Mouse (Mus musculus): Measurements from ENCODE around the gene Card19. TPM values are rescaled to one million over a fixed set of nuclear protein-coding genes. Genes with fewer than 3 reads are reported as not detected.
A peak's percentile ranks its signal among the peaks of the same experiment; 100 is the strongest.

Gene Card19
- polyA plus RNA-seq, 1 experiment from 2014 or later, result 36.8 TPM

- Histone ChIP-seq H3K9ac (no peak overlapping the region), H3K27me3 (peaks cover 5% of the 10 kb centered on the region; the same call in 1 of the 2 replicates), H3K36me3 (0 out of 2 replicates have a peak, but pooled peaks cover 2% of the 10 kb centered on the region), H3K27ac (no peak overlapping the region), H3K4me3 (no peak overlapping the region), H3K4me2 (replicated peaks) (no peak overlapping the region), H3K9me3 (replicated peaks) (no peaks in the 10 kb centered on the region), H3K4me1 (peaks cover 9% of the 10 kb centered on the region)
- 34% methylated on average over 13 of the region's 13 CpGs for WGBS
- peak; percentile 51 for ATAC-seq (ENCODE audit: low FRiP score)
Observed at GRCm38 (mm10) chr13:49205381-49205998, 10.3 kb downstream of the Card19 start.

DNA sequence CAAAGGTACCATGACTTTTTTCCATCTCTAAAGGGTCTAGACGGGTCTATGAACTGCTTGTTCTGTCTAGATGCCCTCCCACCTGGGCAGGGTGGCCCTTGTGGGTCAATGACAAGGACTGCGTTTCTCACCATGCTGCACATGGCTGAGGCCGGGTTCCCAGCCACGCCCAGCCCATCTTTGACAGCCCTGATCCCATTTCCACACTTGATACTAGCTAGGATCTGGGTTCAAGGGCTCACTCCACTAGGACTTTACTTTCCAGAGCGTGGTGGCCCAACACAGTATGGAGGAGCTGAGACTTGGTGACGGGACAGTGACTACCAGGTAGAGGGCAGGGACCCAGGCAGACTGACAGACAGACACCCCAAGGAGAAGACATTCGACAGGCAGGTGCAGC is 13.3 kb downstream of the Card19 start:
- 0 out of 2 replicates have a peak, but pooled peaks cover 2% of the 10 kb centered on the region for H3K36me3 ChIP-seq
- peaks cover 7% of the 10 kb centered on the region; the same call in 1 of the 2 replicates for H3K4me1 ChIP-seq
- no peak overlapping the region for H3K27ac ChIP-seq
- no peak overlapping the region for H3K9ac ChIP-seq
- H3K4me3 ChIP-seq, result no peak overlapping the region
- 92% methylated on average over 7 of the region's 7 CpGs for WGBS
- no peak for ATAC-seq (ENCODE audit: low FRiP score)
- H3K4me2 ChIP-seq (replicated peaks), result no peak overlapping the region
- no peaks in the 10 kb centered on the region for H3K9me3 ChIP-seq (replicated peaks)
- peaks cover 5% of the 10 kb centered on the region; the same call in 1 of the 2 replicates for H3K27me3 ChIP-seq

DNA sequence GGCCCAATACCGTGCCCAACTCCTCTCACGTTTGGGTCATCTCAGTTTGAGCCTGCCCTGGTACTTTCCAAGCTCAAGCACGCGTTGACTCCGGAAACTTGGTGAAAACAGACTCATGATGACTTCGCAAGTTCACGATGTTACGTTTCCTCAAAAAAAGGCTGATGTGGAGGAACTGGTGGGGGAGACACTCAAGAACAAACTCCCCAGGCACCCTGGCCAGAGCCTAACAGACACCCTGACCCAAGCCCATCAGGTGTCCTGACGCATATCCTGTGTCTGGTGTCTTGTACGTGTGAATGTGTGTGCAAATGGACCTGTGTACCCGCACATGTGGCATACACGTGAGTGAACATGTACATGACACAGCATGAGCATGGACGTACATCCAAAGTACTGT is 15.1 kb downstream of the Card19 start:
- H3K36me3 ChIP-seq, result 0 out of 2 replicates have a peak, but pooled peaks cover 2% of the 10 kb centered on the region
- no peak overlapping the region for H3K4me3 ChIP-seq
- H3K9ac ChIP-seq, result no peak overlapping the region
- H3K9me3 ChIP-seq (replicated peaks), result no peaks in the 10 kb centered on the region
- H3K27ac ChIP-seq, result no peak overlapping the region
- H3K4me1 ChIP-seq, result peaks cover 7% of the 10 kb centered on the region; the same call in 1 of the 2 replicates
- ATAC-seq (ENCODE audit: low FRiP score), result no peak
- H3K27me3 ChIP-seq, result peaks cover 5% of the 10 kb centered on the region; the same call in 1 of the 2 replicates
- WGBS, result 89% methylated on average over 13 of the region's 13 CpGs
- no peak overlapping the region for H3K4me2 ChIP-seq (replicated peaks)

DNA sequence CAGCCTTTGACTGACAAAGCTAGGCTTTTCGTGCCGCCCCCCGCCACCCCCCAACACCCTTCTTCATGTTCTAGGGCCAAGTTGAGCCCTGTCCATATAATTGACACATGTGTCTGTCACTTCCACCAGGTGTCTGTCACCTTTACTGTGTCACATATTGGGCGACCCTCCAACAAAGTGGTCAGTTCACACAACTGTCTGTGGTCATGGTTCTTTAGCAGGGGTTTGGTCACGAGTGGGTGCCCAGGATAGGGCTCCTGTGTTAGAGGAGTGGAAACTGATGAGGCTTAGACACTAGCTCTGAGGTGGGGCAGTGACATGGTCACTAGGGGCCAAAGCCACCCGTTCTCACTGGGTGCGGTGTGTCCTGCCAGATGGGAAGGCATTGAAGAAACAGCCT is 15.9 kb downstream of the Card19 start:
- H3K27ac ChIP-seq, result no peak overlapping the region
- 93% methylated on average over 7 of the region's 7 CpGs for WGBS
- H3K27me3 ChIP-seq, result peaks cover 4% of the 10 kb centered on the region; the same call in 1 of the 2 replicates
- H3K9me3 ChIP-seq (replicated peaks), result no peaks in the 10 kb centered on the region
- no peak overlapping the region for H3K4me2 ChIP-seq (replicated peaks)
- no peak for ATAC-seq (ENCODE audit: low FRiP score)
- 0 out of 2 replicates have a peak, but pooled peaks cover 2% of the 10 kb centered on the region for H3K36me3 ChIP-seq
- no peaks in the 10 kb centered on the region for H3K4me1 ChIP-seq
- H3K9ac ChIP-seq, result no peak overlapping the region
- H3K4me3 ChIP-seq, result no peak overlapping the region

GRCm38 (mm10) chr13:49198734-49199133 is 17.1 kb downstream of the Card19 start:
- 92% methylated on average over 9 of the region's 9 CpGs for WGBS
- no peak overlapping the region for H3K27ac ChIP-seq
- H3K4me1 ChIP-seq, result no peaks in the 10 kb centered on the region
- H3K9ac ChIP-seq, result no peak overlapping the region
- no peaks in the 10 kb centered on the region for H3K27me3 ChIP-seq
- H3K4me2 ChIP-seq (replicated peaks), result no peak overlapping the region
- ATAC-seq (ENCODE audit: low FRiP score), result no peak
- H3K36me3 ChIP-seq, result 0 out of 2 replicates have a peak, but pooled peaks cover 2% of the 10 kb centered on the region
- H3K9me3 ChIP-seq (replicated peaks), result no peaks in the 10 kb centered on the region
- H3K4me3 ChIP-seq, result no peak overlapping the region

GRCm38 (mm10) chr13:49196766-49197165 is 19.1 kb downstream of the Card19 start:
- no peak overlapping the region for H3K9ac ChIP-seq
- H3K27ac ChIP-seq, result no peak overlapping the region
- H3K9me3 ChIP-seq (replicated peaks), result no peaks in the 10 kb centered on the region
- no peak for ATAC-seq (ENCODE audit: low FRiP score)
- H3K4me2 ChIP-seq (replicated peaks), result no peak overlapping the region
- H3K27me3 ChIP-seq, result no peaks in the 10 kb centered on the region
- H3K4me3 ChIP-seq, result no peak overlapping the region
- WGBS, result 86% methylated on average over 6 of the region's 6 CpGs
- no peaks in the 10 kb centered on the region for H3K36me3 ChIP-seq
- peaks cover 2% of the 10 kb centered on the region for H3K4me1 ChIP-seq

DNA sequence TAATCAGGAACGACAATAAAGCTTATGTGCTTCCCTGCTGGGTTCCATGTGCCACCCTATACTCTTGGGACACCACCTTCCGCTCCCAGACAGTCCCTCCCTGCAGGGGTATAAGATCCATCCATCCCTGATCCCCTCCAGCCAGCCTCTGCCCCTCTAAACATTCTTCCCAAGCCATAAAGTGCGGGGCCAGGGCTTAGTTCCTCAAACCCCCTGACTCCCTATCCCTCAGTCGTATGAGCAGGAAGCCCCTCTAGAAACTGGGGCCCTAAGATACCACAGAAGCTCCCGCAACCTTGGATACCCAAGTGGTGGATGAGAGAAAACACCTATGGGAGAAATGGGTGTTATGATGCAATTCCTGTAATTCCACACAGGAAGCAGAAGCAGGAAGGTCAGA is 19.6 kb downstream of the Card19 start:
- Histone ChIP-seq H3K36me3 (no peaks in the 10 kb centered on the region), H3K9me3 (replicated peaks) (no peaks in the 10 kb centered on the region), H3K27ac (no peak overlapping the region), H3K27me3 (no peaks in the 10 kb centered on the region), H3K9ac (no peak overlapping the region), H3K4me3 (no peak overlapping the region), H3K4me1 (peaks cover 7% of the 10 kb centered on the region), H3K4me2 (replicated peaks) (no peak overlapping the region)
- ATAC-seq (ENCODE audit: low FRiP score), result no peak
- WGBS, result 88% methylated on average over 5 of the region's 5 CpGs

DNA sequence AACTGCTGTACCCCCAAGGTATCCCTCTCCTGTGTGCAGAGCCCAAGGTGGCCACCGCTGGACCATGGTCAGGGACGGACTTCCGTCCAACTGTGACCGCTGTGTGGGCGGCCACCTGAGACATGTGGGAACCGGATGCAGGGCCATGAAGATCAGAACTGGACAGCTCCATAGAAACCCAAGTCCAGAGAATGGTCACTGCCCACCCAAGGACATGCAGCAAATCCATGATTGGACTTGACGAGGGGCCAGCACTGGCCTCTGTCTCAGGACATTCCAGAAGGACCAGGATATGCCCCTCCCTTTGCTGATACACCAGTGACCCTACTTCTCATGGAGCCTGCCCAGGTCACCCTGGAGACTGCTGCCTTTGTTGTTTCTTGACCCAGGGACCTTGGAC is 20.2 kb downstream of the Card19 start:
- Histone ChIP-seq H3K27me3 (no peaks in the 10 kb centered on the region), H3K4me2 (replicated peaks) (no peak overlapping the region), H3K9ac (no peak overlapping the region), H3K4me3 (no peak overlapping the region), H3K36me3 (no peaks in the 10 kb centered on the region), H3K27ac (no peak overlapping the region), H3K9me3 (replicated peaks) (no peaks in the 10 kb centered on the region), H3K4me1 (peaks cover 13% of the 10 kb centered on the region)
- 92% methylated on average over 7 of the region's 7 CpGs for WGBS
- no peak for ATAC-seq (ENCODE audit: low FRiP score)

DNA sequence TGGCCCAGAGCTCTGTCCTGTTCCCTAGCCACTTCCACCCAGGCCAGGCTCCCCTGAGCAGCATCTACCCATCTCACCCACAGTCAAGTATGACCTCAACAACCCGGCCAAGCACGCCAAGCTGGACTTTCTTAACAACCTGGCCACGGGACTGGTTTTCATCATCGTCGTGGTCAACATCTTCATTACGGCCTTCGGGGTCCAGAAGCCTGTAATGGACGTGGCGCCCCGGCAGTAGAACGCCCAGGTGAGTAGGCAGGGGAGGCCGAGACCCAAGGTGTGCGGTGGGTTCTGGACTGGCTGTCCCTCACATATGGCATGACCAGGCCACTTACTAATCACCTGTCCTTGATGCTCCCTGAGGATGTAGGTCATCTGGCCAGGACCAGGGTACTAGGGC is 21.0 kb downstream of the Card19 start:
- ATAC-seq (ENCODE audit: low FRiP score), result no peak
- Histone ChIP-seq H3K9me3 (replicated peaks) (no peaks in the 10 kb centered on the region), H3K36me3 (no peaks in the 10 kb centered on the region), H3K27me3 (peaks cover 5% of the 10 kb centered on the region; the same call in 1 of the 2 replicates), H3K4me2 (replicated peaks) (no peak overlapping the region), H3K9ac (no peak overlapping the region), H3K27ac (no peak overlapping the region), H3K4me1 (peaks cover 13% of the 10 kb centered on the region), H3K4me3 (no peak overlapping the region)
- 97% methylated on average over 13 of the region's 13 CpGs for WGBS

DNA sequence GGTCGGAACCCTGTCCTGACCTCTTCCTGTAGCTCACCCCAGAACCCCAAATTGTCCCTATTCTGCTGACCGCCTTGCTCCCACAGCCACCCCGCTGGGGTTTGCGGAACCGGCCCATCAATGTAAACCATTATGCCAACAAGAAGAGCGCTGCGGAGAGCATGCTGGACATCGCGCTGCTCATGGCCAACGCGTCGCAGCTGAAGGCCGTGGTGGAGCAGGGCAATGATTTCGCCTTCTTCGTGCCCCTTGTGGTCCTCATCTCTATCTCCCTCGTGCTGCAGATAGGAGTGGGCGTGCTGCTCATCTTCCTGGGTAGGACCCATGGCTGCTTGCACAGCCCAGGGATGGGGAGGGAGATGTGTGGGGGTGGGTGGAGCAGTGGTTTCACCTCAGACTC is 22.2 kb downstream of the Card19 start:
- Histone ChIP-seq H3K4me1 (peaks cover 16% of the 10 kb centered on the region), H3K27me3 (peaks cover 12% of the 10 kb centered on the region), H3K36me3 (no peaks in the 10 kb centered on the region), H3K9ac (no peak overlapping the region), H3K27ac (no peak overlapping the region), H3K9me3 (replicated peaks) (no peaks in the 10 kb centered on the region), H3K4me2 (replicated peaks) (no peak overlapping the region), H3K4me3 (no peak overlapping the region)
- no peak for ATAC-seq (ENCODE audit: low FRiP score)
- WGBS, result 95% methylated on average over 17 of the region's 17 CpGs

GRCm38 (mm10) chr13:49192156-49192855 is 23.5 kb downstream of the Card19 start:
- no peak overlapping the region for H3K9ac ChIP-seq
- no peak overlapping the region for H3K4me3 ChIP-seq
- peaks cover 28% of the 10 kb centered on the region for H3K4me1 ChIP-seq
- H3K36me3 ChIP-seq, result no peaks in the 10 kb centered on the region
- no peak overlapping the region for H3K4me2 ChIP-seq (replicated peaks)
- no peak overlapping the region for H3K27ac ChIP-seq
- no peak for ATAC-seq (ENCODE audit: low FRiP score)
- peaks cover 16% of the 10 kb centered on the region for H3K27me3 ChIP-seq
- H3K9me3 ChIP-seq (replicated peaks), result no peaks in the 10 kb centered on the region
- 71% methylated on average over 16 of the region's 16 CpGs for WGBS

GRCm38 (mm10) chr13:49191673-49192035 is 24.2 kb downstream of the Card19 start:
- Histone ChIP-seq H3K4me3 (no peak overlapping the region), H3K27me3 (peaks cover 18% of the 10 kb centered on the region), H3K4me2 (replicated peaks) (no peak overlapping the region), H3K9me3 (replicated peaks) (no peaks in the 10 kb centered on the region), H3K36me3 (no peaks in the 10 kb centered on the region), H3K27ac (0 out of 2 replicates have a peak overlapping the region, but pooled peaks have one; percentile 37), H3K9ac (no peak overlapping the region), H3K4me1 (peaks cover 34% of the 10 kb centered on the region)
- no peak for ATAC-seq (ENCODE audit: low FRiP score)
- WGBS, result 47% methylated on average over 5 of the region's 5 CpGs

Measured in hindbrain, embryonic 12.5 days (tissue).